Mouse (Mus musculus): Measurements from ENCODE around the gene H2al1e.

- no peak for TF ChIP-seq EP300 (IDR thresholded peaks at IDR 0.05; ENCODE audit: low read depth)
- no peak for TF ChIP-seq CTCF (IDR thresholded peaks at IDR 0.05; ENCODE audit: low read depth)
These were observed 42.7 kb upstream of the H2al1e start for GRCm38 (mm10) chrX:11269074-11269473.

Measured in liver, postnatal 0 days (tissue).